Mouse (Mus musculus): ENCODE results near the gene Zfp628. TPM values are rescaled to one million over a fixed set of nuclear protein-coding genes. Genes with fewer than 3 reads are reported as not detected.
"Not testable (repeated sequence)": the region's sequence is repeated elsewhere in the genome, so short reads cannot be mapped to it uniquely, and the experiment has no call there.

The Zfp628 gene
- polyA plus RNA-seq (2016; fragmentation: Nextera tagmentation; extraction: Ambion mirVana), result 4.2 and 5.1 TPM in 2 replicates

DNA sequence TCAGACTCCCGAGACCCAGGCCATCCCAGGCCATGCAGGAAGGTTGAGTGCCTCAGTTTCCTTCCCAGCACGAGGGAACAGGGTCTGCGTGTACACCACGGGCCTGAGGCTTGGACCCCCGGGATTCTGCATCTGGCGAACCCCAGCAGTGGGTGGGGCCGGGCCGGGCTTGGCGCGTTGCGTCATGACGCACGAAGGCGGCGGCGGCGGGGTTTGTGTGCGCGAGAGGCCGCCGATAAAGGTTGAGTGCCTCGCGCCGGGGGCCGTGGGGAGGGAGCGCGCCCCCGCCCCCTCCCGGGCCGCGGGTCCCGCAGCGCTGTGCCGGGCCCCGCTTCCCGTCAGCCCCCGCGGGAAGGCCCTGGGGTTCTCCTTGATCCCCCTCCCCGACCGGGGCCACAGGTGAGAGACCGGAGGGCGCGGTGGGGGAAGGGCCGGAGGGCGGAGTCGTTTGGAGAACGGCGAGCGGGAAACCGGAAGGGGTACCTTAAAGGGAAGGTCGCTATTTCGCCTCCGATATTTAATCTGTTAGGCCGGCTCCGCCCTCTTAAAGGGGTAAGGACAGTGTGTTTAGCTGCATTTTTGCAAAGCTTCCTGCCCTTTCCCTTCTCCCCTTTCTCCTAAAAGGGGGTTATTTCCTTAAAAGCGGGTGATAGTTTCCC, at the start of gene Zfp628:
Gene Zfp628 (plus strand): TSS at position 211 of the 659 bp plus-strand sequence.
- Histone ChIP-seq H3K27me3 (ENCODE audit: low read depth, poor library complexity, severe bottlenecking) (no peaks in the 10 kb centered on the region), H3K4me3 (peak within 1 kb of the TSS; percentile 84), H3K4me1 (peaks cover 19% of the 10 kb centered on the region), H3K27ac (peak within 1 kb of the TSS; percentile 99), H3K36me3 (peaks cover 31% of the 10 kb centered on the region), H3K9me3 (replicated peaks) (no peaks in the 10 kb centered on the region)
- DNase-seq (ENCODE audit: low spot score), result peak; percentile 97
- under 1% methylated on average over 56 of the region's 56 CpGs for WGBS

DNA sequence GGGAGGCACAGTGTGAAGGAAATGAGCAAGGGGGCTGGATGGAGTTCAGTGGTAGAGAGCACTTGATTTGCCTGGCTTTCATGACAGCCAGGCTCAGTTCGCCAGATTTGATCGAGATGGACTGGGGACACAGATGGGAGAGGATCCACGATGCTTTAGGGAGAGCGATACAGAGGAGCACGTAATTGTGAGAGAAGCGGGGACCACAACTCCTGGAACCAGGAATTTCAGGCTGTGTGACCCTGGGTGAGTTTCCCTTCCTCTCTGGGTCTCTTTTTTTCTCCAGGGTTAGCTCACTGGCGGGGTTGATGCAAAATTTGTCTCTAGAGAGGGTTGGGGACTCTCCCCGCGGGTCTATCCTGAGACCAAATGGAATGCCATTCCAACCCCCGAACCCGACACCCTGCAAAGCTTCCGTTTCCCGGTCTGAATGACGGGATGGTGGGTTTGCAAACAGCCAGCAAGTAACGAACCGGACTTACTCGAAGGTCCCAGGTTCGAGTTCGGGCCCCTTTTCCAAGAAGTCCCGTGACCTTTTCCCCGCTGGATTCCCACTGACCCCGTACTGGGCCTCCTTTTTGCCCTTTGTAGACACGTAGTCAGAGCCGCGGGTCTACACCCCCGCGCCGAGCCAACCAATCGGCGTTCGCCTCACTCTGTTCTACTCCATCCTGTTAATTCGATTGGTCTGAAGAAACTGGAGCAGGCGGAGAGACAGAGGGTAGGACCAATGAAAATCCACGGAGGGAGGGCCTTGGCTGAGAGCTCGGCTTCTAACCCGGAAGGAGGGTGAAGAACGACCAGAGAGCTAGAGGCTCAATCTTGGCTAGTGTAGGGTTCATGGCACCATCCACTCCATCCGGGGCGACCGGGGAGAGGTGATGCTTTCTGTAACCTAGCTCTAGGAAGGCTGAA, 49.2 kb upstream of the Zfp628 start:
- Histone ChIP-seq H3K36me3 (no peaks in the 10 kb centered on the region), H3K27ac (peak overlapping the region; percentile 87), H3K27me3 (ENCODE audit: low read depth, poor library complexity, severe bottlenecking) (no peaks in the 10 kb centered on the region), H3K4me1 (peaks cover 15% of the 10 kb centered on the region), H3K9me3 (replicated peaks) (no peaks in the 10 kb centered on the region), H3K4me3 (peak overlapping the region; percentile 66)
- DNase-seq (ENCODE audit: low spot score), result peak; percentile 92
- WGBS, result 5% methylated on average over 40 of the region's 40 CpGs

DNA sequence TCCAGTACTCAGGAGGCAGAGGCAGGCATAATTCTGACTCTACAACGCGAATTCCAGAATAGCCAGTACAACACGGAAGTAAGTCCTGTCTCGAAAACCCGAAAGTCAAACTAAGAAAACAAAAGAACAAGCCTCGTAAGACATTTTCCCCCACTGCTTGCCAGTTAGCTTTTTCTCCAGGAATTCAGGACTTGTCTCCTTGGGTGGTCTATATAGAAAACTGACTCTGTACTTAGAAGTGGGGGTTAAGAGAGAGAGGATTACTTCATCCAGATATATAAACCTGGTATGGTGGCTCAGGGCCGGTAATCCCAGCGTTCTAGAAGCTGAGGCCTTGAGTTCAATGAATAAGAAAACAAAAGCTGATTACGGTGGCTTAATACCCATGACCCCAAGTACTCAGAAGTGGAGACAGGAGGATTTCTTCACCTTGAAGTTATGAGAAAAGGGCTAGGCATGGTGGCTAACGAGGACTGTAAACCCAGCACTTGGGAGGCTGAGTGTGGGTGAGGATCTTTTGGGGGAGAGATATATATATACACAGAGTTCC, 48.3 kb upstream of the Zfp628 start:
- Histone ChIP-seq H3K27ac (peak overlapping the region; percentile 87), H3K27me3 (ENCODE audit: low read depth, poor library complexity, severe bottlenecking) (no peaks in the 10 kb centered on the region), H3K4me3 (peak overlapping the region; percentile 66), H3K4me1 (peaks cover 17% of the 10 kb centered on the region), H3K9me3 (replicated peaks) (no peaks in the 10 kb centered on the region), H3K36me3 (no peaks in the 10 kb centered on the region)
- no peak for DNase-seq (ENCODE audit: low spot score)
- WGBS, result 63% methylated on average over 10 of the region's 10 CpGs

DNA sequence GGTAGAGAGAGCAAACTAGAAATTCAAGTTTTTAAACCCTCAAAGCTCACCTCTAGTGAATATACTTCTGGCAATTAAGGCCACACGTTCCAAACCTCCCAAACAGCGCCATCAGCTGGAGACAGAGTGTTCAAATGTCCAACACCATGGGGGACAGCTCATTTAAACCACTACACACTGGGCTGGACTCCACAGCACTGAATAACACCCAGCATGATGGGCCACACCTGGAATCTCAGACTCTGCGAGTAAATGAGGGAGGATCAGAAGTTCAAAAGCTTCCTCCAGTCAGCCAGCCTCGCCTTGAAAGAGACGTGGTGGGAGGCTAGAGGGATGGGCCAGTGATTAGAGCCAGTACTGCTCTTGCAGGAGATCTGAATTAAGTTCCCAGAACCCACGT, 44.9 kb upstream of the Zfp628 start, which contains the start of gene Isoc2b:
Gene Isoc2b (minus strand): TSS at position 126 of the 400 bp plus-strand sequence.
- H3K4me3 ChIP-seq, result no peak within 1 kb of the TSS
- DNase-seq (ENCODE audit: low spot score), result no peak
- H3K27ac ChIP-seq, result no peak within 1 kb of the TSS
- H3K4me1 ChIP-seq, result peaks cover 18% of the 10 kb centered on the region
- no peaks in the 10 kb centered on the region for H3K36me3 ChIP-seq
- no peaks in the 10 kb centered on the region for H3K27me3 ChIP-seq (ENCODE audit: low read depth, poor library complexity, severe bottlenecking)
- H3K9me3 ChIP-seq (replicated peaks), result no peaks in the 10 kb centered on the region
- 61% methylated on average over 6 of the region's 6 CpGs for WGBS

DNA sequence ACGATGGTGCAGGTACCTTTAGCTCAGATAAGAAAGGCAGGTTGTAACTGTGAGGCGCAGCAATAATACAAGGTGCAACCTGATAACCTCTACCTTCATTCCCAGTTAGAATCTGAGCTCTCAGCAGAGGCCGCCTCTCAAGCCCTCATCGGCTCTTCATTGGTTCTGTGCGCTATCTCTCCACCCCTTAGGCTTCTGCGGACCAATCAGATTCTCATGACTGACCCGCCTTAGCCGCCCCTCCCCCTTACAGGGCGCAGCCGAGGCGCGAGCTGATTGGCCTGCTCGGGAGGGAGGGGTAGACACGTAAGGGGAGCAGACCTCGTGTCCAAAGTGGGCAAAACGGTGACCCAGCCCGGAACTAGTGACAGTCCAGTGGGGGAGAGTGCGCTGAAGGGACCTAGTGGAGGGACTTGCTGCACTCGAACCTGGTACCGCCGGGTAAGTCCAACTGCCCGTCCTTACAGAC, 38.2 kb upstream of the Zfp628 start, which contains the start of gene Isoc2a:
Gene Isoc2a (plus strand): TSS at position 401 of the 469 bp plus-strand sequence.
- peak within 1 kb of the TSS; percentile 78 for H3K27ac ChIP-seq
- H3K4me3 ChIP-seq, result peak within 1 kb of the TSS; percentile 63
- under 1% methylated on average over 22 of the region's 22 CpGs for WGBS
- no peaks in the 10 kb centered on the region for H3K9me3 ChIP-seq (replicated peaks)
- no peaks in the 10 kb centered on the region for H3K27me3 ChIP-seq (ENCODE audit: low read depth, poor library complexity, severe bottlenecking)
- peaks cover 18% of the 10 kb centered on the region for H3K4me1 ChIP-seq
- no peaks in the 10 kb centered on the region for H3K36me3 ChIP-seq
- DNase-seq (ENCODE audit: low spot score), result peak; percentile 92

DNA sequence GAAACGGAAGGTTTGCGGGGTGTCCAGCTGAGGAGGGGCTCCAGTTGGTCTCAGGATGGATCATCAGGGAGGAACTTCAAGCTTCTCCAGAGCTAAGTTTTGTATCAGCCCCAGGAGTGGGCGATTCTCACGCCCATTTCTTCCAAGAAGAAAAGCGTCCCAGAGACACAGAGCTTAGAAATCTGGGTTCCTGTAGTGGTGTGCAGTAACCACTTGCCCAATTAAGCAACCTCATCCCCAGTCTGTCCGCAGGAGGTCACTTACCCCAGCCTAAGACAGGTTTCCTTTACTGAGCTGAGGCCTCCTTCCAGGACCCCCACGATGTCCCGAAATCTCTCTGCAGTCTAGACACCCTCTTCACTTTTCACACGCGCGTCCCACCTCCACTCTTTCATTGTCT, 37.8 kb upstream of the Zfp628 start:
- H3K27me3 ChIP-seq (ENCODE audit: low read depth, poor library complexity, severe bottlenecking), result no peaks in the 10 kb centered on the region
- H3K4me3 ChIP-seq, result peak overlapping the region; percentile 63
- H3K9me3 ChIP-seq (replicated peaks), result peaks cover 2% of the 10 kb centered on the region; the same call in 1 of the 2 replicates
- peaks cover 17% of the 10 kb centered on the region for H3K4me1 ChIP-seq
- no peak for DNase-seq (ENCODE audit: low spot score)
- peak overlapping the region; percentile 78 for H3K27ac ChIP-seq
- no peaks in the 10 kb centered on the region for H3K36me3 ChIP-seq
- WGBS, result 9% methylated on average over 11 of the region's 11 CpGs

DNA sequence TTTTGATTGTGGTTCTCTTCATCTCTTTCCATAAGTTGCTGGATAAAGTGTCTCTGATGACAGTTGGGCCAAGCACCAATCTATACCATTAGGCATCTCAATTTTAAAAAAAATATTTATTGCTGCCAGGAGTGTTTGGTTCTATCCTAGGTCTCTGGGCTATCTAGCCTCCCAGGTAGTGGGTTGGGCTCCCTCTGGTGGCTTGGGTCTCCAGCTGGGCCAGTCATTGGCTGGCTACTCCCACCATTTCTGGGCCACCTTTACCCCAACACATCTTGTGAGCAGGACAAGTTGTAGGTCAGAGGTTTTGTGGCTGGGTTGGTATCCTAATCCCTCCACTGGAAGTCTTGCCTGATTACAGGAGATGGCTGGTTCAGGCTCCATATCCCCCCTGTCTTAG, 36.8 kb upstream of the Zfp628 start:
- Histone ChIP-seq H3K36me3 (no peaks in the 10 kb centered on the region), H3K27me3 (ENCODE audit: low read depth, poor library complexity, severe bottlenecking) (no peaks in the 10 kb centered on the region), H3K9me3 (replicated peaks) (peaks cover 2% of the 10 kb centered on the region; the same call in 1 of the 2 replicates), H3K4me1 (peaks cover 17% of the 10 kb centered on the region), H3K27ac (no peak overlapping the region), H3K4me3 (no peak overlapping the region)
- no peak for DNase-seq (ENCODE audit: low spot score)

DNA sequence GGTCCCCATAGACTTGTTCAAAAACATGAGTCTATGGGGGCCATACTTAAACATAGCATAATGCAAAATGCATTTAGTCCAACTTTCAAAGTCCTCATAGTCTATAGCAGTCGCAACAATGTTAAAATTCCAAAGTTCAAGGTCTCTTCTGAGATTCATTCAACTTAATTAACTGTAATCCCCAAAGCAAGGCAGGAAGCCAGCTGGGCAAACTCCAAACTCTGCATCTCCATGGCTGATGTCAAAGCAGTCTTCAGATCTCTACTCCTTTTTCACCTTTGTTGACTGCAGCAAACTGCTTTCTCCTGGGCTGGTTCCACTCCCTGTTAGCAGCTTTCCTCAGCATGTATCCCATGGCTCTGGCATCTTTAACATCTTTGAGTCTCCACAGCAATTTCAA, 36.0 kb upstream of the Zfp628 start:
- not testable (repeated sequence) for H3K27ac ChIP-seq; H3K9me3 ChIP-seq (replicated peaks); H3K27me3 ChIP-seq (ENCODE audit: low read depth, poor library complexity, severe bottlenecking); H3K36me3 ChIP-seq; DNase-seq (ENCODE audit: low spot score); H3K4me3 ChIP-seq
- WGBS, result 93% methylated on average over 1 of the region's 1 CpGs
- H3K4me1 ChIP-seq, result peaks cover 17% of the 10 kb centered on the region

DNA sequence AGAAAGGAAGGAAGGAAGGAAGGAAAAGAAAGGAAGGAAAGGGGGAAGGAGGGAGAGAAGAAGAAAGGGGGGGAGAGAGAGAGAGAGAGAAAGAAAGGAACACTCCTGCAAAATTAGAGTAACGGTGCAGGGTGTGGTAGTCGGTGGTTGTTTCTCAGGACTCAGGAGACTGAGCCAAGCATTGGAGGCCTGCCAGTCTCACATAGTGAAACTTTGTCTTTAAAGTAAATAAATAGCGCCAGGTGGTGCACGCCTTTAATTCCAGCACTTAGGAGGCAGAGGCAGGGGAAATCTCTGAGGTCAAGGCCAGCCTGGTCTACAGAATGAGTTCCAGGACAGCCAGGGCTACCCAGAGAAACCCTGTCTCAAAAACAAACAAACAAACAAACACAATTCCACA, 28.3 kb upstream of the Zfp628 start:
- no peaks in the 10 kb centered on the region for H3K36me3 ChIP-seq
- peaks cover 2% of the 10 kb centered on the region; the same call in 1 of the 2 replicates for H3K9me3 ChIP-seq (replicated peaks)
- no peak for DNase-seq (ENCODE audit: low spot score)
- no peaks in the 10 kb centered on the region for H3K27me3 ChIP-seq (ENCODE audit: low read depth, poor library complexity, severe bottlenecking)
- 88% methylated on average over 4 of the region's 4 CpGs for WGBS
- H3K4me1 ChIP-seq, result no peaks in the 10 kb centered on the region
- H3K27ac ChIP-seq, result no peak overlapping the region
- no peak overlapping the region for H3K4me3 ChIP-seq

DNA sequence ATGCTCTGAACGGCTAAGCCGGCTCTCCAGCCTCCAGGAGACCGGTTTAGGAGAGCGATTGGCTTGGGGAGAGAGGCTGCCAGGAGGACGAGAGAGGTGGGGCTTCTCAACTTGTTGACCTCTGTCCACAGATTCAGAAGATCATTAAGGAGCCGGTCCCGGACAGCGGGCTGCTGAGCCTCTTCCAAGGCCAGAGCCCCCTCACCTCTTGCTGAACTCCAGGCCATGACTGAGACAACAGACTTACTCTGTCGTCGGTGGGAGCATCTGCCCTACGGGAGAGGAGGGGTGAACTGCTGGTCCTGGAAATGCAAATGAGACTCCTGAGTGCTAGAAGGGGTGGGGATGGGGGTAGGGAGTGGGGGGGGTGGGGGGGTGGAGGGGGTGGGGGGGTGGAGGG, 19.8 kb upstream of the Zfp628 start:
- WGBS, result 48% methylated on average over 11 of the region's 11 CpGs

DNA sequence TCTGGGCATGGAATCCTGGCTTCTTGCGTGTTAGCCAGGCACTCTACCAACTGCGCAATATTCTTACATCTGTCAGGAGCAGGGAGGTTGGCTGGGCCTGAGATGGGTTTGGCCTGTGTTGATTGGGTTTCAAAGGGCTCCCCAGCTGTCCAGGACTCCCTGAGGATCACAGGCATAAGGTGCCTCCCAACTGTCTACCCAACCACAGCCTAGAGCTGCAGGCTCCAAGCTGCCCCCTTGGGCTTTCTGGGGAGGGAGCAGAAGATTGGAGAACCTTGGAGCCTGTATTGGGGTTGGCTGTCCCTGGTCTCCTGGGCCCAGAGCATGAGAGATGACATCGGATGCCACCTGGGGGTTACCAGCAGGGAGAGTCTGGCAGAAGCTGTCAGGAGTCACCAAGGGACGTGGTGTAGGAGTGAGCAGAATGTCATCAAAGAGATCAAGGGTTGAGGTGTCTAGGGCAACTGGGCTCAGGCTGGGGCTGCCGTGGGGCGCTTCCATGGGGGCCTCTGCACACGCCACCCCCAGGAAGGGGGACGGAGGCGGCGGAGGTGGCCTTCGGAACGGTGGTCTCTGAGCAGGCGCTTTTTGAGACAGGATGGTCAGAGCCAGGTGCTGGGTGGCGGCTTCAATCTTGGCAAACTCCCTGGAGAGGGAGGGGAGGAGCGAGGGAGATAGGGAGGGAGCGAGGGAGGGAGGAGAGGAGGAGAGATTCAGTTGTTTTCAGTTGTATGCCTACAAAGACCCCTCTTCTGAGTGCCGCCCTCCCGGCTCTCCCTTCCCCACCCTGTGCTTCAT, 16.0 kb upstream of the Zfp628 start:
- WGBS, result 14% methylated on average over 18 of the region's 18 CpGs
- Histone ChIP-seq H3K4me3 (peak overlapping the region; percentile 35), H3K27me3 (ENCODE audit: low read depth, poor library complexity, severe bottlenecking) (peaks cover 33% of the 10 kb centered on the region), H3K4me1 (peaks cover 7% of the 10 kb centered on the region), H3K36me3 (no peaks in the 10 kb centered on the region), H3K27ac (no peak overlapping the region), H3K9me3 (replicated peaks) (0 out of 2 replicates have a peak, but pooled peaks cover 2% of the 10 kb centered on the region)
- DNase-seq (ENCODE audit: low spot score), result peak; percentile 37

More for the DNA sequence above, 19.8 kb upstream of the Zfp628 start:
- no peaks in the 10 kb centered on the region for H3K9me3 ChIP-seq (replicated peaks)
- H3K27me3 ChIP-seq (ENCODE audit: low read depth, poor library complexity, severe bottlenecking), result peaks cover 22% of the 10 kb centered on the region
- H3K4me1 ChIP-seq, result peaks cover 7% of the 10 kb centered on the region
- no peak overlapping the region for H3K4me3 ChIP-seq
- no peaks in the 10 kb centered on the region for H3K36me3 ChIP-seq
- no peak for DNase-seq (ENCODE audit: low spot score)
- H3K27ac ChIP-seq, result no peak overlapping the region

Data from limb, embryonic 10.5 days (tissue).